Mouse (Mus musculus): ENCODE data around the gene Sp6.

- TF ChIP-seq CTCF (IDR thresholded peaks at IDR 0.05; ENCODE audit: low read depth, low read length) (no peak), POLR2A (IDR thresholded peaks at IDR 0.05; ENCODE audit: extremely low read depth, insufficient read depth, low read length) (no peak)
Measured at GRCm38 (mm10) chr11:97032499-97032898, 19.3 kb downstream of the Sp6 start.
